Mouse (Mus musculus): Measurements from ENCODE around the gene Prepl. TPM values are rescaled to one million over a fixed set of nuclear protein-coding genes. Genes with fewer than 3 reads are reported as not detected.

Prepl gene
- polyA plus RNA-seq, 1 experiment from 2014 or later: 60.0 TPM

- DNase-seq (ENCODE audit: low spot score, missing footprints): peak; percentile 67
- Histone ChIP-seq H3K27me3 (ENCODE audit: control insufficient read depth, insufficient read depth, low read length) (no peaks in the 10 kb centered on the region), H3K36me3 (ENCODE audit: control insufficient read depth, insufficient read depth, low read length) (no peaks in the 10 kb centered on the region), H3K9me3 (ENCODE audit: control insufficient read depth, low read length) (no peaks in the 10 kb centered on the region), H3K4me2 (no peak overlapping the region), H3K27ac (ENCODE audit: low read depth, low read length) (no peak overlapping the region), H3K4me3 (ENCODE audit: low read depth, low read length) (no peak overlapping the region), H3K4me1 (ENCODE audit: control insufficient read depth, insufficient read depth, low read length) (no peaks in the 10 kb centered on the region), H3K9ac (ENCODE audit: low read length) (no peak overlapping the region)
- no peak for ATAC-seq (ENCODE audit: low FRiP score)
- 92% methylated on average over 8 of the region's 8 CpGs for WGBS
Measured at GRCm38 (mm10) chr17:85024237-85024636, 65.8 kb downstream of the Prepl start.

- H3K9me3 ChIP-seq (ENCODE audit: control insufficient read depth, low read length): no peaks in the 10 kb centered on the region
- no peaks in the 10 kb centered on the region for H3K4me1 ChIP-seq (ENCODE audit: control insufficient read depth, insufficient read depth, low read length)
- ATAC-seq (ENCODE audit: low FRiP score) (peak; percentile 48), DNase-seq (ENCODE audit: low spot score, missing footprints) (peak; percentile 97)
- no peaks in the 10 kb centered on the region for H3K36me3 ChIP-seq (ENCODE audit: control insufficient read depth, insufficient read depth, low read length)
- WGBS: 62% methylated on average over 22 of the region's 22 CpGs
- H3K9ac ChIP-seq (ENCODE audit: low read length): no peak overlapping the region
- H3K27me3 ChIP-seq (ENCODE audit: control insufficient read depth, insufficient read depth, low read length): no peaks in the 10 kb centered on the region
- no peak overlapping the region for H3K27ac ChIP-seq (ENCODE audit: low read depth, low read length)
- H3K4me2 ChIP-seq: no peak overlapping the region
- H3K4me3 ChIP-seq (ENCODE audit: low read depth, low read length): no peak overlapping the region
Measured at GRCm38 (mm10) chr17:85023247-85024167, 66.5 kb downstream of the Prepl start.

GRCm38 (mm10) chr17:85020343-85020742 lies 69.7 kb downstream of the Prepl start:
- H3K9me3 ChIP-seq (ENCODE audit: control insufficient read depth, low read length): no peaks in the 10 kb centered on the region
- DNase-seq (ENCODE audit: low spot score, missing footprints): peak; percentile 69
- no peaks in the 10 kb centered on the region for H3K36me3 ChIP-seq (ENCODE audit: control insufficient read depth, insufficient read depth, low read length)
- no peak overlapping the region for H3K4me2 ChIP-seq
- H3K9ac ChIP-seq (ENCODE audit: low read length): no peak overlapping the region
- H3K27me3 ChIP-seq (ENCODE audit: control insufficient read depth, insufficient read depth, low read length): no peaks in the 10 kb centered on the region
- H3K4me1 ChIP-seq (ENCODE audit: control insufficient read depth, insufficient read depth, low read length): no peaks in the 10 kb centered on the region
- no peak for ATAC-seq (ENCODE audit: low FRiP score)
- WGBS: 88% methylated on average over 3 of the region's 3 CpGs
- no peak overlapping the region for H3K4me3 ChIP-seq (ENCODE audit: low read depth, low read length)
- no peak overlapping the region for H3K27ac ChIP-seq (ENCODE audit: low read depth, low read length)

GRCm38 (mm10) chr17:85018794-85019193 lies 71.2 kb downstream of the Prepl start:
- H3K9ac ChIP-seq (ENCODE audit: low read length): no peak overlapping the region
- no peak overlapping the region for H3K4me2 ChIP-seq
- no peaks in the 10 kb centered on the region for H3K36me3 ChIP-seq (ENCODE audit: control insufficient read depth, insufficient read depth, low read length)
- H3K9me3 ChIP-seq (ENCODE audit: control insufficient read depth, low read length): no peaks in the 10 kb centered on the region
- no peak overlapping the region for H3K4me3 ChIP-seq (ENCODE audit: low read depth, low read length)
- no peak for DNase-seq (ENCODE audit: low spot score, missing footprints)
- H3K4me1 ChIP-seq (ENCODE audit: control insufficient read depth, insufficient read depth, low read length): no peaks in the 10 kb centered on the region
- 90% methylated on average over 5 of the region's 5 CpGs for WGBS
- ATAC-seq (ENCODE audit: low FRiP score): no peak
- H3K27ac ChIP-seq (ENCODE audit: low read depth, low read length): no peak overlapping the region
- no peaks in the 10 kb centered on the region for H3K27me3 ChIP-seq (ENCODE audit: control insufficient read depth, insufficient read depth, low read length)

- DNase-seq (ENCODE audit: low spot score, missing footprints): no peak
- no peak overlapping the region for H3K4me3 ChIP-seq (ENCODE audit: low read depth, low read length)
- no peaks in the 10 kb centered on the region for H3K9me3 ChIP-seq (ENCODE audit: control insufficient read depth, low read length)
- WGBS: 91% methylated on average over 3 of the region's 3 CpGs
- H3K27me3 ChIP-seq (ENCODE audit: control insufficient read depth, insufficient read depth, low read length): no peaks in the 10 kb centered on the region
- no peaks in the 10 kb centered on the region for H3K4me1 ChIP-seq (ENCODE audit: control insufficient read depth, insufficient read depth, low read length)
- H3K27ac ChIP-seq (ENCODE audit: low read depth, low read length): no peak overlapping the region
- H3K4me2 ChIP-seq: no peak overlapping the region
- H3K36me3 ChIP-seq (ENCODE audit: control insufficient read depth, insufficient read depth, low read length): no peaks in the 10 kb centered on the region
- ATAC-seq (ENCODE audit: low FRiP score): no peak
- H3K9ac ChIP-seq (ENCODE audit: low read length): no peak overlapping the region
Measured at GRCm38 (mm10) chr17:85018344-85018743, 71.7 kb downstream of the Prepl start.

GRCm38 (mm10) chr17:85014632-85015031 lies 75.4 kb downstream of the Prepl start:
- H3K9me3 ChIP-seq (ENCODE audit: control insufficient read depth, low read length): no peaks in the 10 kb centered on the region
- ATAC-seq (ENCODE audit: low FRiP score) (no peak), DNase-seq (ENCODE audit: low spot score, missing footprints) (no peak)
- H3K4me2 ChIP-seq: no peak overlapping the region
- H3K4me3 ChIP-seq (ENCODE audit: low read depth, low read length): no peak overlapping the region
- 96% methylated on average over 3 of the region's 3 CpGs for WGBS
- no peak overlapping the region for H3K27ac ChIP-seq (ENCODE audit: low read depth, low read length)
- H3K4me1 ChIP-seq (ENCODE audit: control insufficient read depth, insufficient read depth, low read length): no peaks in the 10 kb centered on the region
- no peak overlapping the region for H3K9ac ChIP-seq (ENCODE audit: low read length)
- H3K36me3 ChIP-seq (ENCODE audit: control insufficient read depth, insufficient read depth, low read length): no peaks in the 10 kb centered on the region
- H3K27me3 ChIP-seq (ENCODE audit: control insufficient read depth, insufficient read depth, low read length): no peaks in the 10 kb centered on the region

- WGBS: 87% methylated on average over 6 of the region's 6 CpGs
- ATAC-seq (ENCODE audit: low FRiP score): no peak
- H3K27me3 ChIP-seq (ENCODE audit: control insufficient read depth, insufficient read depth, low read length): no peaks in the 10 kb centered on the region
- no peaks in the 10 kb centered on the region for H3K4me1 ChIP-seq (ENCODE audit: control insufficient read depth, insufficient read depth, low read length)
- H3K9ac ChIP-seq (ENCODE audit: low read length): no peak overlapping the region
- H3K4me2 ChIP-seq: no peak overlapping the region
- no peaks in the 10 kb centered on the region for H3K36me3 ChIP-seq (ENCODE audit: control insufficient read depth, insufficient read depth, low read length)
- no peak for DNase-seq (ENCODE audit: low spot score, missing footprints)
- no peaks in the 10 kb centered on the region for H3K9me3 ChIP-seq (ENCODE audit: control insufficient read depth, low read length)
- no peak overlapping the region for H3K4me3 ChIP-seq (ENCODE audit: low read depth, low read length)
- no peak overlapping the region for H3K27ac ChIP-seq (ENCODE audit: low read depth, low read length)
Measured at GRCm38 (mm10) chr17:85013485-85013884, 76.6 kb downstream of the Prepl start.

Other genes starting within 250 kb of the Prepl start
- gene Ppm1b, start 133.5 kb downstream of the Prepl start, polyA plus RNA-seq (2014; fragmentation: Nextera tagmentation; extraction: Ambion mirVana): 99.3 and 102 TPM in 2 replicates
- 0.17 and 0.34 TPM in 2 replicates for gene Slc3a1, start 61.9 kb downstream of the Prepl start, polyA plus RNA-seq (2014; fragmentation: Nextera tagmentation; extraction: Ambion mirVana)
- 14.9 and 17.0 TPM in 2 replicates for gene Camkmt, start 311 bp upstream of the Prepl start, polyA plus RNA-seq (2014; fragmentation: Nextera tagmentation; extraction: Ambion mirVana)

Measured in midbrain, embryonic 11.5 days (tissue).